Mouse (Mus musculus) E14TG2a.4 (cell line): Measurements from ENCODE around the gene Eps8l2.

Experiments used
- CTCF ChIP-seq: conservative IDR thresholded peaks from 2 replicates; pipeline ENCODE4 v1.5.1; 2014; ENCODE audit warnings: low read length
- POU5F1 ChIP-seq: IDR thresholded peaks from 2 replicates; pipeline ENCODE4 v1.6.1; 2014; ENCODE audit warnings: low read length, borderline replicate concordance

- TF ChIP-seq CTCF (peak; percentile 63), POU5F1 (no peak)
Measured at GRCm38 (mm10) chr7:141403305-141403704, 64.6 kb downstream of the Eps8l2 start.
